ENCODE assay signal across 12 mouse cellular contexts in the genomic region with DNA sequence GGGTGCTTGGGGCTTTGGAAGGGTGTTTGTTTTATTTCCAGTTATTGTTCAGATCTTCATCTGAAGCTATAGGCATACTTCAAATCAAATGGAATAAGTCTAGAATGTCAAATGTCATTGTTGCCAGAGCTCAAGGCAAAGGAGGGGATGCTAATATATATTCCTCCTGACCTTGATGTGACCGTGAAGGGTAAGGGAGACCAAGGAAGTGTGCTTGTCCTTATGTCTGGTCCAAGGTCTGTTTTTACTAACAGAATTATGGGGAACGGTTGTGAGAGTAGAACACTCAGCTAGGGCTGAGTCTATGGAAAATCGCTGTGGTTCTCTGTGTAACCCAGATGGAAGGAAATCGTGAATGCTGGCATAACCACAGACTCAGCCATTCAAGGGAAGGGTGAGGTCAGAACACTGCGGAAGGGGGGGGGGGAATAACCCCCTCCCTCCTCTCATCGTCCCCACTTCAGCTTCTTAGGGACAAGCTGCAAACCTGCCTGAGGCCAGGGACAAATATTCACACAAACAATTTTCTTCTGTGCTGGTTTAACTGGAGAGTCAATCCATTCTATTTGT.
DNase-seq lines count a peak whose midpoint lies in the region; ATAC-seq and TF ChIP-seq lines count a peak whose summit lies in the region.
"Had no signal": no experiment of that assay in that cellular context is flagged by ENCODE, and none has a peak within 500 bp of the region (broad histone marks: within the 10 kb centered on the region; RNA-seq: fewer than 3 reads in every experiment).

No protein-coding gene starts in this region.

- H3K9ac ChIP-seq in embryonic facial prominence, embryonic 15.5 days: no peak overlapping the region
- H3K9ac ChIP-seq in hindbrain, embryonic 14.5 days: 0 out of 2 replicates have a peak overlapping the region, but pooled peaks have one; percentile 37
- H3K9ac ChIP-seq in midbrain, postnatal 0 days (replicated peaks; ENCODE audit: low read length, poor library complexity, severe bottlenecking): no peak overlapping the region
- H3K9ac ChIP-seq in heart, embryonic 11.5 days (ENCODE audit: low read depth, low read length): no peak overlapping the region
- H3K9ac ChIP-seq: liver, embryonic 15.5 days had no signal

- TF ChIP-seq CTCF in midbrain, postnatal 0 days (IDR thresholded peaks at IDR 0.05): no peak

- no peaks in the 10 kb centered on the region for H3K36me3 ChIP-seq in embryonic facial prominence, embryonic 15.5 days
- no peaks in the 10 kb centered on the region for H3K36me3 ChIP-seq in hindbrain, embryonic 14.5 days (replicated peaks; ENCODE audit: control insufficient read depth, insufficient read depth)
- H3K36me3 ChIP-seq in midbrain, postnatal 0 days (ENCODE audit: insufficient read depth, low read length): no peaks in the 10 kb centered on the region
- H3K36me3 ChIP-seq in heart, embryonic 11.5 days (ENCODE audit: control insufficient read depth, insufficient read depth, low read length): no peaks in the 10 kb centered on the region
- H3K36me3 ChIP-seq: liver, embryonic 15.5 days had no signal

- no peak overlapping the region for H3K27ac ChIP-seq in embryonic facial prominence, embryonic 15.5 days (replicated peaks)
- peak overlapping the region; percentile 76 for H3K27ac ChIP-seq in hindbrain, embryonic 14.5 days
- H3K27ac ChIP-seq in midbrain, postnatal 0 days (ENCODE audit: low read depth, low read length): peak overlapping the region; percentile 62
- no peak overlapping the region for H3K27ac ChIP-seq in heart, embryonic 11.5 days (ENCODE audit: low read depth, low read length)
- H3K27ac ChIP-seq: liver, embryonic 15.5 days had no signal

- H3K4me1 ChIP-seq in embryonic facial prominence, embryonic 15.5 days: peaks cover 6% of the 10 kb centered on the region; the same call in 1 of the 2 replicates
- peaks cover 22% of the 10 kb centered on the region; the same call in 1 of the 2 replicates for H3K4me1 ChIP-seq in hindbrain, embryonic 14.5 days (replicated peaks; ENCODE audit: control insufficient read depth, insufficient read depth, low read length)
- H3K4me1 ChIP-seq in midbrain, postnatal 0 days (ENCODE audit: insufficient read depth, low read length): peaks cover 3% of the 10 kb centered on the region; the same call in 1 of the 2 replicates
- no peaks in the 10 kb centered on the region for H3K4me1 ChIP-seq in heart, embryonic 11.5 days (ENCODE audit: control insufficient read depth, insufficient read depth, low read length)
- H3K4me1 ChIP-seq: liver, embryonic 15.5 days had no signal

- H3K9me3 ChIP-seq in embryonic facial prominence, embryonic 15.5 days (replicated peaks): no peaks in the 10 kb centered on the region
- H3K9me3 ChIP-seq in hindbrain, embryonic 14.5 days (ENCODE audit: control insufficient read depth, low read length): no peaks in the 10 kb centered on the region
- no peaks in the 10 kb centered on the region for H3K9me3 ChIP-seq in midbrain, postnatal 0 days (ENCODE audit: low read length)
- no peaks in the 10 kb centered on the region for H3K9me3 ChIP-seq in heart, embryonic 11.5 days (replicated peaks; ENCODE audit: control insufficient read depth, low read length)
- H3K9me3 ChIP-seq: liver, embryonic 15.5 days had no signal

- no peaks in the 10 kb centered on the region for H3K27me3 ChIP-seq in embryonic facial prominence, embryonic 15.5 days
- no peaks in the 10 kb centered on the region for H3K27me3 ChIP-seq in hindbrain, embryonic 14.5 days (ENCODE audit: control insufficient read depth, insufficient read depth, low read length)
- no peaks in the 10 kb centered on the region for H3K27me3 ChIP-seq in midbrain, postnatal 0 days (ENCODE audit: insufficient read depth, low read length)
- H3K27me3 ChIP-seq in heart, embryonic 11.5 days (ENCODE audit: control insufficient read depth, insufficient read depth, low read length): no peaks in the 10 kb centered on the region
- H3K27me3 ChIP-seq: liver, embryonic 15.5 days had no signal

- ATAC-seq in embryonic facial prominence, embryonic 15.5 days (ENCODE audit: insufficient number of reproducible peaks, low FRiP score, low TSS enrichment, low read depth): peak; percentile 67; the same call in 1 of the 2 replicates
- ATAC-seq in hindbrain, embryonic 14.5 days (ENCODE audit: low FRiP score): peak; percentile 54; the same call in 1 of the 2 replicates
- no peak; the same call in 1 of the 2 replicates for ATAC-seq in midbrain, postnatal 0 days (ENCODE audit: low FRiP score)
- no peak for ATAC-seq in heart, embryonic 11.5 days (replicated peaks; ENCODE audit: insufficient number of reproducible peaks, low FRiP score, low TSS enrichment)

- H3K4me2 ChIP-seq in embryonic facial prominence, embryonic 15.5 days (replicated peaks): no peak overlapping the region
- H3K4me2 ChIP-seq in hindbrain, embryonic 14.5 days (replicated peaks): peak overlapping the region; percentile 32; the same call in 1 of the 2 replicates
- H3K4me2 ChIP-seq in midbrain, postnatal 0 days (ENCODE audit: low read depth, low read length, poor library complexity, severe bottlenecking): no peak overlapping the region
- H3K4me2 ChIP-seq in heart, embryonic 11.5 days: no peak overlapping the region
- H3K4me2 ChIP-seq: liver, embryonic 15.5 days had no signal

- peak; percentile 11 to 36 for DNase-seq in layer of hippocampus, postnatal 14 days (ENCODE audit: low spot score in 2 of 2)
- no peak for DNase-seq in layer of hippocampus, postnatal 25 days (ENCODE audit: extremely low spot score in 1 of 2, low spot score in 1 of 2)
- no peak for DNase-seq in hindbrain, embryonic 14.5 days (ENCODE audit: low spot score)
- peak; percentile 47 for DNase-seq in midbrain, postnatal 0 days (ENCODE audit: low spot score)
- no peak for DNase-seq in frontal cortex, postnatal 10 days (ENCODE audit: low spot score in 2 of 2)
- no peak for DNase-seq in ovary, postnatal 36 days (ENCODE audit: low spot score)
- DNase-seq: gastrocnemius, postnatal 14 days; heart, postnatal 10 days; right cerebral cortex, adult 18-20 months had no signal

- H3K4me3 ChIP-seq in embryonic facial prominence, embryonic 15.5 days (replicated peaks): no peak overlapping the region
- no peak overlapping the region for H3K4me3 ChIP-seq in hindbrain, embryonic 14.5 days (replicated peaks; ENCODE audit: low read length)
- H3K4me3 ChIP-seq in midbrain, postnatal 0 days (ENCODE audit: low read depth, low read length): no peak overlapping the region
- H3K4me3 ChIP-seq in heart, embryonic 11.5 days (ENCODE audit: low read depth, low read length): no peak overlapping the region
- H3K4me3 ChIP-seq: liver, embryonic 15.5 days had no signal

- whole genome bisulfite sequencing in embryonic facial prominence, embryonic 15.5 days: 36% methylated on average over 6 of the region's 6 CpGs
- 20% methylated on average over 6 of the region's 6 CpGs for WGBS in hindbrain, embryonic 14.5 days
- WGBS in midbrain, postnatal 0 days: 14% methylated on average over 6 of the region's 6 CpGs
- WGBS in heart, embryonic 11.5 days (ENCODE audit: insufficient replicate concordance): 73% methylated on average over 6 of the region's 6 CpGs

Comparison
In these comparisons a context has a peak if more than half of its experiments do, and no peak if none do; other contexts are left out.
1. DNase-seq: peak in layer of hippocampus, postnatal 14 days (2 of 2) and midbrain, postnatal 0 days (single experiment); none in layer of hippocampus, postnatal 25 days (0 of 2), hindbrain, embryonic 14.5 days (single experiment), frontal cortex, postnatal 10 days (0 of 2) and ovary, postnatal 36 days (single experiment).
2. ATAC-seq: peak in embryonic facial prominence, embryonic 15.5 days (single experiment) and hindbrain, embryonic 14.5 days (single experiment); none in midbrain, postnatal 0 days (single experiment) and heart, embryonic 11.5 days (single experiment).
3. H3K27ac ChIP-seq: peak in hindbrain, embryonic 14.5 days (single experiment) and midbrain, postnatal 0 days (single experiment); none in embryonic facial prominence, embryonic 15.5 days (single experiment) and heart, embryonic 11.5 days (single experiment).